Mouse (Mus musculus) adrenal gland, adult 10 weeks (tissue): ENCODE measurements around the gene Mc3r. TPM values are rescaled to one million over a fixed set of nuclear protein-coding genes. Genes with fewer than 3 reads are reported as not detected.

Experiments
- polyA plus RNA-seq: library from polyadenylated mRNA; stranded (reverse); fragments of 350-450 nt; fragmentation: Illumina TruSeq; extraction: RNeasy Lipid Tissue Mini Kit (QIAGEN cat#74804); gene quantifications from one replicate; pipeline ENCODE4 v1.2.3, GENCODE M21; 2014; ENCODE audit warnings: low read depth, low replicate concordance

Gene Mc3r
- not detected for polyA plus RNA-seq

GRCm38 (mm10) chr2:172248106-172248764 is at the start of gene Mc3r:
Mc3r (plus strand) TSS chr2:172248492.

Other genes starting within 250 kb of the Mc3r start
- gene Cbln4, start 205.0 kb upstream of the Mc3r start, polyA plus RNA-seq = not detected
- gene Fam210b, start 97.1 kb downstream of the Mc3r start, polyA plus RNA-seq = 45.3 TPM
- 3.0 TPM for gene Aurka, start 122.0 kb downstream of the Mc3r start, polyA plus RNA-seq
- gene Cstf1, start 122.2 kb downstream of the Mc3r start, polyA plus RNA-seq = 6.9 TPM
- gene Cass4, start 145.3 kb downstream of the Mc3r start, polyA plus RNA-seq = 0.17 TPM
- 4.7 TPM for gene Rtf2, start 192.1 kb downstream of the Mc3r start, polyA plus RNA-seq
- not detected for gene Gcnt7, start 210.1 kb downstream of the Mc3r start, polyA plus RNA-seq
- gene Fam209, start 224.0 kb downstream of the Mc3r start, polyA plus RNA-seq = not detected